Mouse (Mus musculus): ENCODE measurements at regions not wholly inside any gene's neighbourhood (a gene's known extent, or its start where the extent isn't known, plus 50 kb on each side); places are given as distances from the start of the nearest gene placed in this dataset.

GRCm38 (mm10) chr15:27341518-27341976, 124.9 kb upstream of the Ank start:
- Histone ChIP-seq H3K27me3 (replicated peaks; ENCODE audit: control insufficient read depth, insufficient read depth, low read length) (no peaks in the 10 kb centered on the region), H3K9me3 (ENCODE audit: control insufficient read depth, low read length) (no peaks in the 10 kb centered on the region), H3K4me1 (replicated peaks; ENCODE audit: control insufficient read depth, insufficient read depth, low read length) (no peaks in the 10 kb centered on the region), H3K27ac (ENCODE audit: low read depth) (no peak overlapping the region), H3K9ac (ENCODE audit: low read length) (no peak overlapping the region), H3K4me3 (ENCODE audit: low read depth, low read length) (no peak overlapping the region), H3K36me3 (ENCODE audit: control insufficient read depth, insufficient read depth, low read length) (no peaks in the 10 kb centered on the region), H3K4me2 (ENCODE audit: low read length) (no peak overlapping the region)
- whole genome bisulfite sequencing = 74% methylated on average over 5 of the region's 5 CpGs
- ATAC-seq (replicated peaks; ENCODE audit: low FRiP score, low TSS enrichment, low read depth) = no peak
- DNase-seq (ENCODE audit: low spot score) = no peak

- no peak overlapping the region for H3K27ac ChIP-seq (ENCODE audit: low read depth)
- H3K36me3 ChIP-seq (ENCODE audit: control insufficient read depth, insufficient read depth, low read length) = no peaks in the 10 kb centered on the region
- H3K9me3 ChIP-seq (ENCODE audit: control insufficient read depth, low read length) = no peaks in the 10 kb centered on the region
- H3K9ac ChIP-seq (ENCODE audit: low read length) = no peak overlapping the region
- ATAC-seq (replicated peaks; ENCODE audit: low FRiP score, low TSS enrichment, low read depth) (no peak), DNase-seq (ENCODE audit: low spot score) (no peak)
- H3K4me2 ChIP-seq (ENCODE audit: low read length) = no peak overlapping the region
- H3K4me1 ChIP-seq (replicated peaks; ENCODE audit: control insufficient read depth, insufficient read depth, low read length) = no peaks in the 10 kb centered on the region; the same call in 1 of the 2 replicates
- no peaks in the 10 kb centered on the region for H3K27me3 ChIP-seq (replicated peaks; ENCODE audit: control insufficient read depth, insufficient read depth, low read length)
- H3K4me3 ChIP-seq (ENCODE audit: low read depth, low read length) = no peak overlapping the region
- WGBS = 52% methylated on average over 6 of the region's 6 CpGs
Measured at GRCm38 (mm10) chr15:27358441-27358840, 108.0 kb upstream of the Ank start.

- Histone ChIP-seq H3K4me2 (ENCODE audit: low read length) (no peak overlapping the region), H3K27me3 (replicated peaks; ENCODE audit: control insufficient read depth, insufficient read depth, low read length) (no peaks in the 10 kb centered on the region), H3K4me3 (ENCODE audit: low read depth, low read length) (no peak overlapping the region), H3K4me1 (replicated peaks; ENCODE audit: control insufficient read depth, insufficient read depth, low read length) (no peaks in the 10 kb centered on the region; the same call in 1 of the 2 replicates), H3K36me3 (ENCODE audit: control insufficient read depth, insufficient read depth, low read length) (no peaks in the 10 kb centered on the region), H3K9ac (ENCODE audit: low read length) (no peak overlapping the region), H3K9me3 (ENCODE audit: control insufficient read depth, low read length) (no peaks in the 10 kb centered on the region), H3K27ac (ENCODE audit: low read depth) (no peak overlapping the region)
- no peak for ATAC-seq (replicated peaks; ENCODE audit: low FRiP score, low TSS enrichment, low read depth)
- whole genome bisulfite sequencing = 54% methylated on average over 1 of the region's 1 CpGs
- no peak for DNase-seq (ENCODE audit: low spot score)
Measured at GRCm38 (mm10) chr15:27359271-27359670, 107.2 kb upstream of the Ank start.

DNA sequence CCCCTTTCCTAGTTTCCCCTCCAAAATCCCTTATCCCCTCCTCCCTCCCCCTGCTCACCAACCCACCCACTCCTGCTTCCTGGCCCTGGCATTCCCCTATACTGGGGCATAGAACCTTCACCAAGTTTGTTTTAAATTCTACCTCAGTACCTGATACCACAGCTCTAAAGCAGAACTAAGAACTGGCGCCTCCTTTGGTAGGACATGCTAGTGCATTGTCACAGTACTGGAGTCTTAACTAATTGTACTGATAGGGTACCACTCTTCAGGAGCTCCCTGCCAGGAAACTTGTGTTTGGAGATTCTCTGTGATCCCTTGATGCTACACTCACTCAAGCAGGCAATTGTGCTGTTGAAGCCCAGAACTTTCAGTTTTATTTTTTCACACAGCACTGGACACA, 92.0 kb upstream of the Ank start:
- Histone ChIP-seq H3K27me3 (replicated peaks; ENCODE audit: control insufficient read depth, insufficient read depth, low read length) (no peaks in the 10 kb centered on the region), H3K27ac (ENCODE audit: low read depth) (no peak overlapping the region), H3K4me3 (ENCODE audit: low read depth, low read length) (no peak overlapping the region), H3K4me2 (ENCODE audit: low read length) (no peak overlapping the region), H3K9ac (ENCODE audit: low read length) (no peak overlapping the region), H3K36me3 (ENCODE audit: control insufficient read depth, insufficient read depth, low read length) (no peaks in the 10 kb centered on the region), H3K9me3 (ENCODE audit: control insufficient read depth, low read length) (no peaks in the 10 kb centered on the region), H3K4me1 (replicated peaks; ENCODE audit: control insufficient read depth, insufficient read depth, low read length) (no peaks in the 10 kb centered on the region)
- WGBS = 81% methylated on average over 1 of the region's 1 CpGs
- ATAC-seq (replicated peaks; ENCODE audit: low FRiP score, low TSS enrichment, low read depth) (no peak), DNase-seq (ENCODE audit: low spot score) (no peak)

DNA sequence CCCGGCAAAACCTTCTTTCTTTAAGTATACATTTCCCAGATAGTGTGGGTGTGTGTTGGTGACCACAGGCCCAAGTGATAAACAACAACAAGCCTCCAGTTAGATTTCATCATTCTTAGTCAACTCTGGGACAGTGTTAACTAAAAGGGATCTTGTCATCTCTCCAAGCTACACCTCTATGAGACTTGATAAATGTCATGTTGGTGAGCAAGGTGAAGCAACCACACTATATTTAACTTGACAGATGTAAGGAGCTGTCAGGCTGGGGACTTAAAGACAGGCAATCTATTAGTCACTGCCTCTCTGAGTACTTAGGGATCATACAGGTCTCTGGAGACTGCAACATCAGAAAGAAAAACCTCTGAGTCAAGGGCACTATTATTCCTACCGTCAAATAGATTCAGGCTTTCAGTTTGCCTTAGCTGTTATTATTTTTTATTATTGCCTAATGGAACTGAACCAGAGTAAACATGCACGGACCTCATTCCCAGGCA, 87.8 kb upstream of the Ank start:
- WGBS = 85% methylated on average over 3 of the region's 3 CpGs
- Histone ChIP-seq H3K4me3 (ENCODE audit: low read depth, low read length) (no peak overlapping the region), H3K27me3 (replicated peaks; ENCODE audit: control insufficient read depth, insufficient read depth, low read length) (no peaks in the 10 kb centered on the region), H3K9me3 (ENCODE audit: control insufficient read depth, low read length) (no peaks in the 10 kb centered on the region), H3K4me1 (replicated peaks; ENCODE audit: control insufficient read depth, insufficient read depth, low read length) (no peaks in the 10 kb centered on the region), H3K9ac (ENCODE audit: low read length) (no peak overlapping the region), H3K36me3 (ENCODE audit: control insufficient read depth, insufficient read depth, low read length) (no peaks in the 10 kb centered on the region), H3K4me2 (ENCODE audit: low read length) (no peak overlapping the region), H3K27ac (ENCODE audit: low read depth) (no peak overlapping the region)
- ATAC-seq (replicated peaks; ENCODE audit: low FRiP score, low TSS enrichment, low read depth) (no peak), DNase-seq (ENCODE audit: low spot score) (no peak)

DNA sequence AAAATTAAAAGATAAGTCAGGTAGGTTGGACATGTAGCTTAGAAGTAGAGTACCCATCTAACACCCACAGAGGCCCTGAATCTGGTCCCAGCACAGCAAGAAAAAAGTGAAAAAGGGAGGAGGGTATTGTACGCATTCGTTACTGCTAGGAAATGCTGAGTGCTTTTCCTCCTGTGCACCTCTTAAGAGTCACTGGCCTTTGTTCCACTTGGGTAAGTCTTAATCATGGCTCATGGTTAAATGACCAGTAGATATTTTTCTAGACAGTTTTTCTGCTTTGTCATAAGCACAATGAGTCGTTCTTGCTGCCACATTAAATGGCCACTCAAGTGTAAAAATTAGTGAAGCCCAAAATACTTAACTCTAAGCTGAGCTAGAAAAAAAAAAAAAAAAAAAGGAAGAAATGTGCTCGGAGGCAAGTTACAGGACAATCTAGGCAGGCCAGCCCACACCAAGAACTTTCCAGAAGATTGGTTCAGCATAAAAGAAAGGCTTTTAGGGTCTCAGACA, 86.0 kb upstream of the Ank start:
- no peak overlapping the region for H3K27ac ChIP-seq (ENCODE audit: low read depth)
- no peaks in the 10 kb centered on the region for H3K4me1 ChIP-seq (replicated peaks; ENCODE audit: control insufficient read depth, insufficient read depth, low read length)
- DNase-seq (ENCODE audit: low spot score) = no peak
- H3K4me3 ChIP-seq (ENCODE audit: low read depth, low read length) = no peak overlapping the region
- H3K36me3 ChIP-seq (ENCODE audit: control insufficient read depth, insufficient read depth, low read length) = no peaks in the 10 kb centered on the region
- no peak overlapping the region for H3K9ac ChIP-seq (ENCODE audit: low read length)
- no peaks in the 10 kb centered on the region for H3K9me3 ChIP-seq (ENCODE audit: control insufficient read depth, low read length)
- ATAC-seq (replicated peaks; ENCODE audit: low FRiP score, low TSS enrichment, low read depth) = no peak
- WGBS = 86% methylated on average over 4 of the region's 4 CpGs
- no peaks in the 10 kb centered on the region for H3K27me3 ChIP-seq (replicated peaks; ENCODE audit: control insufficient read depth, insufficient read depth, low read length)
- H3K4me2 ChIP-seq (ENCODE audit: low read length) = no peak overlapping the region

DNA sequence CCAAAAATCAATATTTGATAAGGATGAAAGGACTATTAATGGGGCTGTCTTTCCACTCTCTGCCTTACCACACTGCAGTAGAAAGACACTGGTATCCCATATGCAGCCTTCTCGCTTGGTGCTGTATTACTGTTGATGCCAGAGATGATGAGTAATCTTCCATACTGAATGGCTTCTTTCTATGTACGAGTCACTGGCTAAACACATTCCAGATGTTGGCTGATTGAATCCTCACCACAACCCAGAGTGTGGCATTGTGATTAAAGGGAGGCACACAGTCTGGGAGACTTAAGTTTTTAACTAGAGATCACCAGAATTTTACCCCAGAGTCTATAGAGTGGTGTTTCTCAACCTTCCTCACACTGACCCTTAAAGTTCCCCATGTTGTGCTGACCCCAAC, 84.9 kb upstream of the Ank start:
- Histone ChIP-seq H3K4me2 (ENCODE audit: low read length) (no peak overlapping the region), H3K27ac (ENCODE audit: low read depth) (no peak overlapping the region), H3K4me3 (ENCODE audit: low read depth, low read length) (no peak overlapping the region), H3K9ac (ENCODE audit: low read length) (no peak overlapping the region), H3K36me3 (ENCODE audit: control insufficient read depth, insufficient read depth, low read length) (no peaks in the 10 kb centered on the region), H3K9me3 (ENCODE audit: control insufficient read depth, low read length) (no peaks in the 10 kb centered on the region), H3K4me1 (replicated peaks; ENCODE audit: control insufficient read depth, insufficient read depth, low read length) (no peaks in the 10 kb centered on the region), H3K27me3 (replicated peaks; ENCODE audit: control insufficient read depth, insufficient read depth, low read length) (no peaks in the 10 kb centered on the region)
- DNase-seq (ENCODE audit: low spot score) (no peak), ATAC-seq (replicated peaks; ENCODE audit: low FRiP score, low TSS enrichment, low read depth) (no peak)
- 53% methylated on average over 2 of the region's 2 CpGs for WGBS

DNA sequence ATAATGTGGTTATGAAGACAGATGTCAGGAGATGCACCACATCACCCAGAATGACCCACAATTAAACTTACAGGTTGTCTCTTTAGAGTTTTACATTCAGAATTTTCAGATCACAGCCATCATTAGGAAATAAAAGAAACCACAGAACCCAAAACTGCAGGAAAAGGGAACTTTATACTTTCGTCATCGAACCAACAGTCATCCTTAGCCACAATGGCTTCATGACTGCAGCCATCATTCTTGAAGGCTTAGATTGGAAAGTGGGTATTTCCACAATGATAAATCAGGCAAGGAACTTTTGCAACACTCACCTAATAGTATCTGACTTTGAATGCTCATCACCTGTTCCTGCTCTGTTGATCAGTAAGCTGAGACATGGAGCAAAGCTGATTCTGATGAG, 75.9 kb upstream of the Ank start:
- H3K9me3 ChIP-seq (ENCODE audit: control insufficient read depth, low read length) = no peaks in the 10 kb centered on the region
- no peak overlapping the region for H3K9ac ChIP-seq (ENCODE audit: low read length)
- 94% methylated on average over 2 of the region's 2 CpGs for WGBS
- no peak overlapping the region for H3K4me2 ChIP-seq (ENCODE audit: low read length)
- ATAC-seq (replicated peaks; ENCODE audit: low FRiP score, low TSS enrichment, low read depth) = no peak
- H3K27ac ChIP-seq (ENCODE audit: low read depth) = no peak overlapping the region
- no peak for DNase-seq (ENCODE audit: low spot score)
- no peak overlapping the region for H3K4me3 ChIP-seq (ENCODE audit: low read depth, low read length)
- no peaks in the 10 kb centered on the region for H3K4me1 ChIP-seq (replicated peaks; ENCODE audit: control insufficient read depth, insufficient read depth, low read length)
- no peaks in the 10 kb centered on the region for H3K27me3 ChIP-seq (replicated peaks; ENCODE audit: control insufficient read depth, insufficient read depth, low read length)
- H3K36me3 ChIP-seq (ENCODE audit: control insufficient read depth, insufficient read depth, low read length) = no peaks in the 10 kb centered on the region

- WGBS = 83% methylated on average over 20 of the region's 20 CpGs
- no peak for ATAC-seq (replicated peaks; ENCODE audit: low FRiP score, low TSS enrichment, low read depth)
Measured at GRCm38 (mm10) chr15:27405721-27406161, 60.7 kb upstream of the Ank start.

More at GRCm38 (mm10) chr15:27405721-27406161, 60.7 kb upstream of the Ank start:
- H3K27me3 ChIP-seq (replicated peaks; ENCODE audit: control insufficient read depth, insufficient read depth, low read length) = no peaks in the 10 kb centered on the region
- no peak overlapping the region for H3K4me2 ChIP-seq (ENCODE audit: low read length)
- no peak overlapping the region for H3K27ac ChIP-seq (ENCODE audit: low read depth)
- no peak overlapping the region for H3K4me3 ChIP-seq (ENCODE audit: low read depth, low read length)
- H3K36me3 ChIP-seq (ENCODE audit: control insufficient read depth, insufficient read depth, low read length) = no peaks in the 10 kb centered on the region
- DNase-seq (ENCODE audit: low spot score) = no peak
- H3K4me1 ChIP-seq (replicated peaks; ENCODE audit: control insufficient read depth, insufficient read depth, low read length) = no peaks in the 10 kb centered on the region
- H3K9me3 ChIP-seq (ENCODE audit: control insufficient read depth, low read length) = no peaks in the 10 kb centered on the region
- H3K9ac ChIP-seq (ENCODE audit: low read length) = no peak overlapping the region
